Mouse (Mus musculus): ENCODE measurements at regions not wholly inside any gene's neighbourhood (a gene's known extent, or its start where the extent isn't known, plus 50 kb on each side); places are given as distances from the start of the nearest gene placed in this dataset.

DNA sequence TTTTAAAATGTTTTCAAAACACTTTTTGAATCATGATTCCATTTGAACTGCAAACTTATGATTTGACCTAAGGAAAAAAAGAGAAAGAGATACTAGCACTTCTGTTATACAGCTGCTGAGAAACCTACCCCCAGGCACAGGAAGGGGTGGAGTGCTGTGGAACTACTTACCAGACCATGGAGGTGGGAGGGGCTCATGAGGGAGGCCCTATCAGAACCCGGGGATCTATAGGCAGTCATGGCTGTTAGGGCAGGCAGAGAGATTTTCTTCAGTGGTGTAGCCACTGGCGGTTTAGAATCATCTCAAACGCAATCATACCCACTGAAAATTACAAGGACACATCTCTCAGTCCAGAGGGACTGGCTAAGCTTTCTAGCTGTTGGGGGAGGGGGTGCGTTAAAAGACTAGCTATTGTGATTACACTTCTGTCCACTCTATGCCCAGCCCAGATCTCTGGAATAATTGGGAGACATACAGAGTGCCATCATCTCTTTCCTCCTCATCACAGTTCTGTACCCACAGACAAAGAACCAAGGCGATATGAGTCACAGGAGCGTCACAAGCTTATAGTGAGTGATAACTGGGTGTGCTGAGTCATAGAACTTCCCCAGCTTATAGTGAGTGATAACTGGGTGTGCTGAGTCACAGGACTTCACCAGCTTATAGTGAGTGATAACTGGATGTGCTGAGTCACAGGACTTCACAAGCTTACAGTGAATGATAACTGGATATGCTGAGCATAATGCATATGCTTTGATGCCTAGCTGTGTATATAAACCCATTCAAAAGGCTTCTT, 1608.8 kb downstream of the 4930444P10Rik start:
- TF ChIP-seq CTCF (IDR thresholded peaks at IDR 0.05; ENCODE audit: borderline replicate concordance, extremely low read depth, insufficient read depth, insufficient read length) (no peak), POLR2A (IDR thresholded peaks at IDR 0.05; ENCODE audit: borderline replicate concordance, extremely low read depth, insufficient read depth, insufficient read length, poor library complexity, severe bottlenecking) (no peak)

Measured in brain, embryonic 14.5 days (tissue).